Mouse (Mus musculus) hindbrain, embryonic 14.5 days (tissue): ENCODE measurements around the gene Erich6b. TPM values are rescaled to one million over a fixed set of nuclear protein-coding genes. Genes with fewer than 3 reads are reported as not detected.

Source experiments
- ATAC-seq: fragments of 200-750 bp; cut with Nextera tagmentation; 2 replicates; pipeline ENCODE4 v1.8.0; 2017; ENCODE audit warnings: moderate number of reproducible peaks, mild to moderate bottlenecking, moderate TSS enrichment, moderate library complexity; ENCODE audit not compliant: low FRiP score
- DNase-seq: peaks from one replicate; pipeline ENCODE4 v3.0.0-alpha.2; 2015; ENCODE audit warnings: low spot score
- H3K27ac ChIP-seq: fragments of 300-500 bp; sonication (generic); 2 replicates; pipeline ENCODE4 v1.5.1; 2014; ENCODE audit warnings: mild to moderate bottlenecking, moderate library complexity
- H3K27me3 ChIP-seq: fragments of 300-500 bp; sonication (generic); 2 replicates; pipeline ENCODE4 v1.6.1; 2014; ENCODE audit warnings: mild to moderate bottlenecking, low read length, mixed read lengths; ENCODE audit not compliant: control insufficient read depth, insufficient read depth
- H3K36me3 ChIP-seq: fragments of 300-500 bp; sonication (generic); replicated peaks from 2 replicates; pipeline ENCODE4 v1.6.1; 2014; ENCODE audit not compliant: control insufficient read depth, insufficient read depth
- H3K4me1 ChIP-seq: fragments of 300-500 bp; sonication (generic); replicated peaks from 2 replicates; pipeline ENCODE4 v1.6.1; 2014; ENCODE audit warnings: antibody characterized with exemption, low read length, mixed read lengths; ENCODE audit not compliant: control insufficient read depth, insufficient read depth
- H3K4me2 ChIP-seq: fragments of 300-500 bp; sonication (generic); replicated peaks from 2 replicates; pipeline ENCODE4 v1.6.1; 2014; ENCODE audit warnings: mild to moderate bottlenecking, moderate library complexity
- H3K4me3 ChIP-seq: fragments of 300-500 bp; sonication (generic); replicated peaks from 2 replicates; pipeline ENCODE4 v1.5.1; 2014; ENCODE audit warnings: mild to moderate bottlenecking, low read length
- H3K9ac ChIP-seq: fragments of 300-500 bp; sonication (generic); 2 replicates; pipeline ENCODE4 v1.6.1; 2014
- H3K9me3 ChIP-seq: fragments of 300-500 bp; sonication (generic); 2 replicates; pipeline ENCODE4 v1.6.1; 2016; ENCODE audit warnings: low read length; ENCODE audit not compliant: control insufficient read depth
- WGBS: fragments of 180-500 bp; shearing (Covaris S2); extraction: QIAGEN DNeasy Blood & Tissue Kit; methylation state at CpG from one replicate; pipeline ENCODE4 v1.1.7; 2014; 5-methylcytosine and 5-hydroxymethylcytosine counted together
- polyA plus RNA-seq: library from polyadenylated mRNA; unstranded; fragments of >200 nt; fragmentation: Nextera tagmentation; extraction: Ambion mirVana; gene quantifications from 2 replicates; pipeline ENCODE4 v1.2.1, GENCODE M21; 2014

The Erich6b gene
- polyA plus RNA-seq, 1 experiment from 2014 or later = not detected

- no peak for DNase-seq
- WGBS = 77% methylated on average over 2 of the region's 2 CpGs
- ATAC-seq = no peak
- H3K36me3 ChIP-seq = no peaks in the 10 kb centered on the region
- no peak overlapping the region for H3K4me2 ChIP-seq
- no peaks in the 10 kb centered on the region for H3K9me3 ChIP-seq
- H3K9ac ChIP-seq = no peak overlapping the region
- H3K27ac ChIP-seq = no peak overlapping the region
- H3K4me3 ChIP-seq = no peak overlapping the region
- no peaks in the 10 kb centered on the region for H3K4me1 ChIP-seq
- no peaks in the 10 kb centered on the region for H3K27me3 ChIP-seq
These were observed 48.4 kb downstream of the Erich6b start for GRCm38 (mm10) chr14:75690428-75690827.

GRCm38 (mm10) chr14:75696096-75696495 lies 54.0 kb downstream of the Erich6b start:
- no peaks in the 10 kb centered on the region for H3K9me3 ChIP-seq
- H3K4me2 ChIP-seq = no peak overlapping the region
- ATAC-seq (no peak), DNase-seq (no peak)
- no peak overlapping the region for H3K9ac ChIP-seq
- H3K27ac ChIP-seq = no peak overlapping the region
- no peak overlapping the region for H3K4me3 ChIP-seq
- H3K27me3 ChIP-seq = no peaks in the 10 kb centered on the region
- H3K36me3 ChIP-seq = peaks cover 3% of the 10 kb centered on the region
- whole genome bisulfite sequencing = 81% methylated on average over 5 of the region's 5 CpGs
- no peaks in the 10 kb centered on the region for H3K4me1 ChIP-seq

DNA sequence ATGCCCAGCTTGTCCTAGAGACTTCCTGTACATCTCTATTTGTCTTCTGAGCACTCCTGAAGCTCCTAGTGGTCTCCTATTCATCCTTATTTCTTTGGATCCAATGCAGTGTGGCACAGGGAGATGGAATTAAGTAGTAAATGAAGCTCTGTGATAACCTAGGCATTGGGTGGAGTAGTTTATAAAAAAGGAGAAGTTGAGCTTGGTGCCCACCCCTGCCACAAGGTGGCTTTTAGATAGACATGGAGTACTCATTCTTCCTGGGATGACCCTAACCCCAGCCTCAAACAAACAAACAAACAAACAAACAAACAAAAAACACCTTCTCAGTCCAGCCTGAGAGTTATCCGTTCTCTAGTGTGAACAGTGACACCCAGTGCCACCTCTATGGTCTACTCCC lies 55.9 kb downstream of the Erich6b start:
- H3K27me3 ChIP-seq = no peaks in the 10 kb centered on the region

GRCm38 (mm10) chr14:75706647-75707046 lies 64.6 kb downstream of the Erich6b start:
- ATAC-seq (no peak), DNase-seq (no peak)
- peaks cover 85% of the 10 kb centered on the region for H3K36me3 ChIP-seq
- H3K4me2 ChIP-seq = no peak overlapping the region
- 76% methylated on average over 4 of the region's 4 CpGs for WGBS
- H3K4me1 ChIP-seq = no peaks in the 10 kb centered on the region
- no peak overlapping the region for H3K9ac ChIP-seq
- no peaks in the 10 kb centered on the region for H3K27me3 ChIP-seq
- H3K27ac ChIP-seq = no peak overlapping the region
- no peak overlapping the region for H3K4me3 ChIP-seq
- no peaks in the 10 kb centered on the region for H3K9me3 ChIP-seq

More for the DNA sequence above, 55.9 kb downstream of the Erich6b start:
- DNase-seq (no peak), ATAC-seq (no peak)
- no peak overlapping the region for H3K4me2 ChIP-seq
- H3K9me3 ChIP-seq = no peaks in the 10 kb centered on the region
- no peak overlapping the region for H3K9ac ChIP-seq
- no peak overlapping the region for H3K4me3 ChIP-seq
- no peak overlapping the region for H3K27ac ChIP-seq
- WGBS = 92% methylated on average over 1 of the region's 1 CpGs
- H3K4me1 ChIP-seq = no peaks in the 10 kb centered on the region
- H3K36me3 ChIP-seq = peaks cover 13% of the 10 kb centered on the region

DNA sequence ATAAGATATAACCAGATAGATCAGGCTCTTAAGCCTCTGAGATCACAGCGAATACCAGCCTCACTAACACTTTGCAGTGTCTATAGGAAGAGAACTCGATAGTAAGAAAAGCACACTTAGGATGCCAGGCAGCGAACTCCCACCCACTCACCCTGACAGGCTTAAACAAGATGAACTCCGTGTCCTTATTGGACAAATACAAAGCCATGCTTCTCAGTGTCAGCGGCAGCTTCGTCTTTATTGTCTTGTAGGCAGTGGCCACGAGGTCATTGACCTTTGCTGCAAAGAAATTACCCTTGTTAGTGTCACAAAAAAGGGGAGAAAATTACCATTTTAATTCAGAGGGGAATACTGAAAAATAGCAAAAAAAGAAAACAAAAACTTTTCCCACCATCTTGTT lies 65.7 kb downstream of the Erich6b start:
- Histone ChIP-seq H3K27me3 (no peaks in the 10 kb centered on the region), H3K4me2 (no peak overlapping the region), H3K9ac (no peak overlapping the region), H3K4me1 (no peaks in the 10 kb centered on the region), H3K4me3 (no peak overlapping the region), H3K27ac (no peak overlapping the region), H3K36me3 (peaks cover 92% of the 10 kb centered on the region), H3K9me3 (no peaks in the 10 kb centered on the region)
- no peak for DNase-seq
- no peak for ATAC-seq
- WGBS = 17% methylated on average over 7 of the region's 7 CpGs

DNA sequence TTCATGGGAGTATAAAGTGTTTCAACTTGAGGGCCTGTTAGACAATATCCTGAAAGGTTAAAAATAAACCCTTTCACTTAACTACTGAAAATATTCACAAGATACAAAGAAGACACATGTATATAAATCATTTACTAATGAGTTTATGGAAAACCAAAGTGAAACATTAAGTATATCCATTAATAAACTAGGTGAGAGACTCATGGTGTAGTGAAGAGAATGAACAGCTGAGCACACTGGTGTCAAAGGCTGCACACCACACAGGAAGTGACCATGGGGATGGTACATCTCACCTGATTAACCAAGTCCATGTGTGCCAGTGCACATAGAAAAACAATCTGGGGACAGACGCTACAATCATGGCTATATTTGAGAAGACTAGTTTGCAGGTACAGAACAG lies 66.9 kb downstream of the Erich6b start:
- H3K36me3 ChIP-seq = peaks cover 87% of the 10 kb centered on the region
- H3K27me3 ChIP-seq = no peaks in the 10 kb centered on the region
- 97% methylated on average over 1 of the region's 1 CpGs for WGBS
- no peak overlapping the region for H3K9ac ChIP-seq
- ATAC-seq (no peak), DNase-seq (no peak)
- H3K27ac ChIP-seq = no peak overlapping the region
- H3K4me3 ChIP-seq = no peak overlapping the region
- no peak overlapping the region for H3K4me2 ChIP-seq
- H3K9me3 ChIP-seq = no peaks in the 10 kb centered on the region
- H3K4me1 ChIP-seq = no peaks in the 10 kb centered on the region

- no peak overlapping the region for H3K9ac ChIP-seq
- 92% methylated on average over 3 of the region's 3 CpGs for WGBS
- DNase-seq (no peak), ATAC-seq (no peak)
- no peaks in the 10 kb centered on the region for H3K27me3 ChIP-seq
- H3K9me3 ChIP-seq = no peaks in the 10 kb centered on the region
- no peaks in the 10 kb centered on the region for H3K4me1 ChIP-seq
- no peak overlapping the region for H3K27ac ChIP-seq
- peaks cover 90% of the 10 kb centered on the region for H3K36me3 ChIP-seq
- H3K4me3 ChIP-seq = no peak overlapping the region
- no peak overlapping the region for H3K4me2 ChIP-seq
These were observed 69.7 kb downstream of the Erich6b start for GRCm38 (mm10) chr14:75711731-75712130.

DNA sequence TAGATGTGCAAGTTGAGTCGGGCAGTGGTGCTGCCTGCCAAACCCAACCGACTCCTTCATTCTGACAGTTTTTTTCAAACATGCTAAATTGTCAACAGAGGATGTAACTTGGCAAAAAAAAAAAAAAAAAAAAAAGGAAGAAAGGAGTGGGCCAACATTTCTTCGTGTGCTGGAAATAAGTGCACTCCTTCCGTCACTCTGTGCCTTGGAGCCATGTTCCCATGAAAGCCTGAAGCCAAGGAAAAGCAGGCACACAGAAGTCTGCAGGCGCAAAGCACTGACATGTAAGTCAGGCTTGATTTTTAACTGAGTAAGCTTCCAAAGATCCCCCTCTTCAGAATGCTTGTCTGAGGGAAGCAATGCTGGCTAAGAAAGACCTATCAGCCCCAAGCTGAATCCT lies 70.6 kb downstream of the Erich6b start:
- no peaks in the 10 kb centered on the region for H3K9me3 ChIP-seq
- H3K4me2 ChIP-seq = no peak overlapping the region
- H3K9ac ChIP-seq = no peak overlapping the region
- no peak overlapping the region for H3K27ac ChIP-seq
- DNase-seq = no peak
- ATAC-seq = no peak
- no peak overlapping the region for H3K4me3 ChIP-seq
- H3K4me1 ChIP-seq = no peaks in the 10 kb centered on the region
- WGBS = 87% methylated on average over 5 of the region's 5 CpGs
- peaks cover 92% of the 10 kb centered on the region for H3K36me3 ChIP-seq
- H3K27me3 ChIP-seq = no peaks in the 10 kb centered on the region

DNA sequence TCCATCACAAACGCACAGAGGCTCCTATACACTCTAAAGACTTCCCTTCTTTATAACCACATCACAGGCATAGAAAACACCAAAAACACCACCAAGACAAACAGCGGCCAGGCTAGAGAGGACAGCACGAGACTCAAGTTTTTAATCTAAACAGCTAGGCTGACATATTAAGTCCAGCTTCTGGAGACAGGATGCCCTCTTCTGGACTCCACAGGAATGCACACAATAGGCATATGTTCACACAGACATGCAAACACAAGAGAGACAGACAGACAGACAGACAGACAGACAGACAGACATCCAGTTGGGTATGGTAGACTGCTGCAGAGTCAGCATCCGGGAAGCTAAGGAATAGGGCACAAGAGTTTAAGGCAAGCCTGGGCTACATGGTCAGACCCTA lies 71.6 kb downstream of the Erich6b start:
- DNase-seq (peak; percentile 35), ATAC-seq (no peak)
- Histone ChIP-seq H3K9me3 (no peaks in the 10 kb centered on the region), H3K36me3 (peaks cover 93% of the 10 kb centered on the region), H3K27me3 (no peaks in the 10 kb centered on the region), H3K4me1 (no peaks in the 10 kb centered on the region), H3K27ac (no peak overlapping the region), H3K9ac (no peak overlapping the region), H3K4me3 (no peak overlapping the region), H3K4me2 (no peak overlapping the region)
- 81% methylated on average over 4 of the region's 4 CpGs for whole genome bisulfite sequencing

DNA sequence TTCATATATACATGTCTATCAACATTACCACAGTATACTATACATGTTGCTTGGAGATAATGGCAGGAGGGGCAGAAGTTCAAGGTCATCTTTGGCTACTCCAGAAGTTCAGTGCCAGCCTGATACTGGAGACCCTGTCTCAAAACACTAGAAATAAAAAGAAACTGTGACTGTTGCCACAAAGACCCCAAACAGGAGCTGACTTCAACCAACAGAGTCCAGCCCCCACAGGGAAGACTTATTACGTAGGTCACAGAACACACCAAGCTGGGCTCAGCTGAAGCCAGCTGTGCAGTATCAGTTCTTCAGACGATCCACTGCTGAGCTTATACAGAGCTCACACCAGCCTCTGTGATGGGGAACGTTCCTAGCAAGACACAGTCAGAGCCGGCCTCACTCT lies 74.4 kb downstream of the Erich6b start:
- Histone ChIP-seq H3K9ac (no peak overlapping the region), H3K36me3 (peaks cover 93% of the 10 kb centered on the region), H3K4me1 (no peaks in the 10 kb centered on the region), H3K27ac (no peak overlapping the region), H3K4me3 (no peak overlapping the region), H3K9me3 (no peaks in the 10 kb centered on the region), H3K27me3 (no peaks in the 10 kb centered on the region), H3K4me2 (no peak overlapping the region)
- 94% methylated on average over 4 of the region's 4 CpGs for WGBS
- ATAC-seq (no peak), DNase-seq (no peak)
